ENCODE assay signal across 13 mouse cellular contexts in the genomic region with DNA sequence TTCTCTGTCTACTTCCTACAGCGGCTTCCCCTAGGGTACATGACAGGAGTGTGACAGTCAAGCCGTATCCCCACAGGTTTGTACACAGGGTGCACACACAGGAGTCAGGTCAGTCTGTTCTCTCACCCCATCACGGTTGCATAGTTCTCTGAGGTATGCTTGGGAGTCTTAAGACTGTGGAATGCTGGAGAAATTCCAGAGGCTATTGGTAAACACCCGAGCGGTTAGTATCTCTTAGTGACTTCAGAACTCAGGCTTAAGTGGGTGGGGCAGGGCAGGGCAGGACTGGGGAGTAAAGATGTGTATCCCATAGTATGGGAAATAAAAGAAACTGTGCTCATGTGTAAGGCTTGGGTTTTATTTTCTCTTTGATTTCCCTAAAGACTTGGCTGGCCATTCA. TPM values are rescaled to one million over a fixed set of nuclear protein-coding genes. Genes with fewer than 3 reads are reported as not detected.
DNase-seq lines count a peak whose midpoint lies in the region; ATAC-seq and TF ChIP-seq lines count a peak whose summit lies in the region.
"Had no signal": no experiment of that assay in that cellular context is flagged by ENCODE, and none has a peak within 500 bp of the region (broad histone marks: within the 10 kb centered on the region; RNA-seq: fewer than 3 reads in every experiment).

No protein-coding gene starts in this region.

- TF ChIP-seq CTCF in kidney, adult 2 months (conservative IDR thresholded peaks at IDR 0.05; ENCODE audit: insufficient read depth, insufficient read length, low read depth, low read length), result no peak

- peak; percentile 39 for DNase-seq in kidney, adult 2 months
- DNase-seq in kidney, adult 11 months, result no peak
- DNase-seq in 3T3-L1 (ENCODE audit: low read depth, low spot score) (peak; percentile 81), R1 (ENCODE audit: low read depth, low spot score) (peak; percentile 94)
- no peak for DNase-seq in liver, embryonic 13.5 days
- DNase-seq in layer of hippocampus, adult 8-10 months (ENCODE audit: low spot score in 2 of 2), result no peak
- DNase-seq in right cerebral cortex, postnatal 4 days, result no peak
- DNase-seq: cerebellum, adult 9-11 months; heart, adult 18-20 months; thymus, adult 18-20 months had no signal

- H3K27ac ChIP-seq in kidney, adult 2 months (ENCODE audit: insufficient read depth, low read depth, low read length), result peak overlapping the region; percentile 34; the same call in 1 of the 2 replicates
- H3K27ac ChIP-seq in liver, embryonic 13.5 days, result no peak overlapping the region
- H3K27ac ChIP-seq: hindbrain, embryonic 15.5 days; liver, embryonic 14.5 days had no signal

- 23% methylated on average over 5 of the region's 5 CpGs for WGBS in kidney, adult 2 months
- WGBS in liver, embryonic 13.5 days (ENCODE audit: insufficient replicate concordance), result 59% methylated on average over 5 of the region's 5 CpGs

- no peaks in the 10 kb centered on the region for H3K36me3 ChIP-seq in kidney, adult 2 months (ENCODE audit: control insufficient read depth, insufficient read depth, low read length)
- H3K36me3 ChIP-seq in liver, embryonic 13.5 days, result no peaks in the 10 kb centered on the region
- H3K36me3 ChIP-seq: hindbrain, embryonic 15.5 days had no signal

- no peak overlapping the region for H3K4me3 ChIP-seq in kidney, adult 2 months (ENCODE audit: insufficient read depth, low read depth, low read length)
- H3K4me3 ChIP-seq in liver, embryonic 13.5 days (replicated peaks), result no peak overlapping the region
- H3K4me3 ChIP-seq: hindbrain, embryonic 15.5 days had no signal

- ATAC-seq in liver, embryonic 13.5 days (ENCODE audit: low read depth), result peak; percentile 46
- no peak for ATAC-seq in CD4-positive, CD25-positive, alpha-beta regulatory T cell, adult 4 months

- H3K9me3 ChIP-seq in liver, embryonic 13.5 days (replicated peaks), result no peaks in the 10 kb centered on the region
- H3K9me3 ChIP-seq: hindbrain, embryonic 15.5 days had no signal

- no peak overlapping the region for H3K9ac ChIP-seq in liver, embryonic 13.5 days
- H3K9ac ChIP-seq: hindbrain, embryonic 15.5 days; liver, embryonic 14.5 days had no signal

- no peaks in the 10 kb centered on the region for H3K27me3 ChIP-seq in kidney, adult 2 months (replicated peaks; ENCODE audit: control insufficient read depth, insufficient read depth, low read length)
- no peaks in the 10 kb centered on the region for H3K27me3 ChIP-seq in liver, embryonic 13.5 days
- H3K27me3 ChIP-seq: hindbrain, embryonic 15.5 days had no signal

- H3K4me2 ChIP-seq in liver, embryonic 13.5 days, result no peak overlapping the region
- H3K4me2 ChIP-seq: hindbrain, embryonic 15.5 days had no signal

- peaks cover 21% of the 10 kb centered on the region; the same call in 1 of the 2 replicates for H3K4me1 ChIP-seq in kidney, adult 2 months (ENCODE audit: control insufficient read depth, insufficient read depth, low read length)
- H3K4me1 ChIP-seq in liver, embryonic 13.5 days (replicated peaks), result peaks cover 41% of the 10 kb centered on the region
- H3K4me1 ChIP-seq: hindbrain, embryonic 15.5 days had no signal

- no peak for TF ChIP-seq POLR2A in kidney, adult 2 months (IDR thresholded peaks at IDR 0.05; ENCODE audit: low read depth, low read length)

RNA-seq across cellular contexts. Expression of gene Ptpn14, which starts 50.3 kb away (rescaled TPM):
- 11.2 and 11.4 TPM in 2 replicates for polyA plus RNA-seq in kidney, adult 2 months (2012; rRNA removed)
- 0.41 and 0.44 TPM in 2 replicates for polyA plus RNA-seq in liver, embryonic 13.5 days (2015; fragmentation: Nextera tagmentation; extraction: Ambion mirVana)
- polyA plus RNA-seq in CD4-positive, CD25-positive, alpha-beta regulatory T cell, adult 4 months (2017; shearing (Covaris generic)), result under 1 TPM; 0.11 to 0.38 TPM
- 10 to 100 TPM; 11.1 to 16.1 (median 12.3) TPM for total RNA-seq in layer of hippocampus, adult 8-10 months (2022)

Comparison
In these comparisons a context has a peak if more than half of its experiments do, and no peak if none do; other contexts are left out.
1. DNase-seq: peak in kidney, adult 2 months (single experiment), 3T3-L1 (single experiment) and R1 (single experiment); none in kidney, adult 11 months (single experiment), liver, embryonic 13.5 days (single experiment), layer of hippocampus, adult 8-10 months (0 of 2) and right cerebral cortex, postnatal 4 days (single experiment).